Mouse (Mus musculus) natural killer cell, adult 2 months (primary cell): Measurements from ENCODE around the gene Pex5.

ENCODE experiments used
- DNase-seq, 2 experiments: peaks; one replicate each; pipeline ENCODE4 v3.0.0; 2022; ENCODE audit warnings: low spot score in 2 of 2

Gene Pex5

GRCm38 (mm10) chr6:124414927-124415325, at the start of gene Pex5:
TSS of gene Pex5 (minus strand) at chr6:124415067.
- peak; percentile 81 to 88 for DNase-seq

DNA sequence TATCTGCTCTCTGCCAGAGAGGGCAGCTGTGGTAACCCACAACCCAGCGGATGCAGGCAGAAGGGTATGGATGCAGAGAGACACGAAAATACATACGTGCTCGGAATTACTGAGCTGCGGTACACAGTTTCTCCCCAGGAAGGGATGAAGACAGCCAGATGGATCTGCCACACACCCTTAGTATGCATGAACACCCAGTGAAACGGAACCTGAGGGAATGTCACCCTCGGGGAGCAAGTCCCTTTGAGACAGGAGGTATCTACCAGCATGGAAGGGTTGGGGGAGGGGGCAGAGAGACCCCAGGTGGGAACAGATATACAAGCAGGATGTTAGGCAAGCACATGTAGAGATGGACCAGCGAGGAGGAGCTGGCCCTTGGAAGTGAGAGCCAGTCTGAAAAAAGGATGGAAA, 49.0 kb upstream of the Pex5 start:
- DNase-seq = peak in 1 of 2 experiments; percentile 18

DNA sequence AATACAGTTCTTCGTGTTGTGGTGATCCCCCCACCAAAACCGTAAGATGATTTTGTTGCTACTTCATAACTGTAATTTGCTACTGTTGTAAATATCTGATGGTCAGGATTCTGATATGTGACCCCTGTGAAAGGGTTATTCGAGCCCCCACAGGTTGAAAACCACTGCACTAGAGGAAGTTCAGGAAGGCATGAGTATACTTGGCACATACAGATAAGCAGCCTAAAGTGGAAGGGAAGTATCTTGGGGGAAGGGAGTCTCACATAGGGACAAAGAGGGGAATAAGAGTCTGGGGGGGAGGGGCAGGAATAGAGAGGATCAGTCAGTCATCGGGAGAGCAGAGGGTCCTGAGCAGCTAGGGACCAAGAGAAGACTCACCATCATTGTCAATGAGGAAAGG, 44.5 kb upstream of the Pex5 start:
- DNase-seq = no peak

DNA sequence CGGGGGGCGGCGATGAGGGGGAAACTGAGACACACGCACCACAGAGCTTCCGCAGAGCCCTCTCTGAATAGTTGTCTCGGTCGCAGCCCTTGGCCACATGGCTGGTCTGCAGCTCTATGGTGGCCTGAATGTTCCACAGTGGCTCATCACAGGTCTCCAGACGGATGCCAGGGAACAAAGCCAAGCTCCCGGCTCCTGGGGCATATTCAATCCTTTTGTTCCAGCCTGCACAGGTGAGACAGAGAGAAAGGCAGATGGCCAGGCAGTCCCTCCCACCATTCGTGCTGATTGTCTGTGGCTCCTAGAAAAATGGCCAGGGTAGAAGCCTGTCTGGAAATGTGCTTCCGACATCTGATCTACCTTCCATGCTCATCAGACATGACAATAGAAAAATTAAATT, 43.6 kb upstream of the Pex5 start:
- no peak for DNase-seq

DNA sequence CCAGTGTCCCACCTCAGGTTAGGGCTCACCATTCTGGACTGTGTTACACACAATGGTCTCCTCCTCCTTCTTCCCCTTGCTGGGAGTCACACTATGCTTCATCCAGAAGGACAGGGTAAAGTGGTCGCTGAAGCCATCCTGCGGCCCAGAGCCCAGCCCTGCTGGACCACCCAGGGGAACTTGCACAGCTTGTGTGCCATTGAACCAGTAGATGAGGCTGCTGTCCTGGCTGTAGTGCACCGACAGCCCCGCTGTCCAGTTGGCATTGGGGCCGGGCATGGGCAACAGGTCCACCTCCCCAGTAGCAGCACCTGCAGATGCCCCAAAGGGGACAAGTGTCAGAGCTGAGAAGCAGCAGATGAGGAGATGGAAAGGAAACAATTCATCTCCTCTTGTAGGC, 43.0 kb upstream of the Pex5 start:
- no peak for DNase-seq

DNA sequence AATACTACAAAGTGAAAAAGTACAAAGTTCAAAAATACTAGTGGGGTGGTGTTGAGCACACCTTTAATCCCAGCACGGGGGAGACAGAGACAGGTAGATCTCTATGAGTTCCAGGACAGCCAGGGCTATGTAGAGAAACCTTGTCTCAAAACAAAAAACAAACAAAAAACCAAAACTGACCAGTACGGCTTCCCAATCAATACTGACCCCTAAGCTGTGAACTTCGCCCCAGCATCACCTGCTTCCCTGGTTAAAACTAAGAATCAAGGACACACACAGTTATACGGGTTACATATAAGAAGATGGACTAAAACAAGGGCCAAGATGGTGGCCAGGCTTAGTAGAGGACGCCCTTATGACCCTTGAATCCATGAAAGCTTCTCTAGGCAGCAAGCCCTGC, 41.4 kb upstream of the Pex5 start:
- DNase-seq = no peak

DNA sequence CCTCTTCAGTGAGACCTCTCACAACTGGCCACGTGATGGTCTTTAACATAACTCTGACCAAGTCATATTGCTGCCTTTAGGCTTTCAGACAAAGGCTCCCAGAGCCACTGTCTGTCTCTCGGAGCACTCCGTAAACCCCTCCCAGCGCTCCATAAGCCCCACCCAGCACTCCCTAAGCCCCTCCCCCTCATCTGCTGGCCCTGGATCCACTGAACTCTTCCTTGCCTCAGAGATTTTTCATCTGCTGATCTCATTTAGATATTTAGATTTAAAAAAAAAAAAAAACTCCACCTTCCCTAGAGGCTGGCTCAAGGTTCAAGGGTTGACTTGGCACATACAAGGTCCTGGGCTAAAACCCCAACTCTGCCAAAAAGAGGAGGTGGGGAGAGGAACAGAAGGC, 38.9 kb upstream of the Pex5 start:
- no peak for DNase-seq

GRCm38 (mm10) chr6:124451995-124452394, 37.1 kb upstream of the Pex5 start:
- no peak for DNase-seq

GRCm38 (mm10) chr6:124449668-124450383, 35.0 kb upstream of the Pex5 start:
- DNase-seq = no peak

GRCm38 (mm10) chr6:124448959-124449667, 34.2 kb upstream of the Pex5 start:
- DNase-seq = no peak

GRCm38 (mm10) chr6:124448186-124448852, 33.5 kb upstream of the Pex5 start:
- DNase-seq = no peak

- no peak for DNase-seq
These were observed 32.5 kb upstream of the Pex5 start for GRCm38 (mm10) chr6:124447356-124447755.

DNA sequence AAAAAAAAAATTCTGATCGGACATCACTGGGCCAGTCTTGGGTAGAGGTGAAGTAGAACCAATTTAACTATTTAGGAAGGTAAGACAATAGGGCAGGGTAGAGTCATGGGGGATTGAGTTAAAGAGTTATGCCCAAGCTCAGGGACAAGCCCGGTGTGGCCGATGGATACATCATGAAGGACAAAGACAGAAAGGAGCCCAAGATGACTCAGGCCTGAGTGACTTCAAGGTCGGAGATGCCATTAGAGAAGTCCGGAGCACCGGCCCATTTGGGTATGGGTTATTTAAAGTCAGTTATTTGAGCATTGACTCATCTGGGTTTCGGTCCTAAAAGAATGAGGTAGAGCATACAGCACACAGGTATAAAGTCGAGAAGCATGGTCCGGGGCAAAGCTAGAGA, 31.6 kb upstream of the Pex5 start:
- DNase-seq = no peak

DNA sequence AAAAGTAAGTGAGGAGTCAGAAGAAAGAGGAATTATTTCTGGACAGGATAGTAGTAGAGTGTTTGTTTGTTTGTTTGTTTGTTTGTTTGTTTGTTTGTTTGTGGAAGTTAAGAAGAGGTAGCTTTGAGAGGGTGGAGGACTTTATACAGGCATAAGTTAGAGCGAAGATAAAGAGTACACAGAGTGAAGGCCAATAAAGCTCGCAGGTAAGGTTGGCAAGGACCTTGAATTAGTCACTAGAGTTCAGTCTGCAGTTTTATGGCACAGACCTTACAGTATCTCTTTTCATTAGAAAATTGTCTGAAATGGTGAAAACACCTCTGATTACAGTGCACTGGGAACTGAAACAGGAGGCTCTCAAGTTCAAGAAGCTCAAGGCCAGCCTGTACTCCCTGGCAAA, 31.2 kb upstream of the Pex5 start:
- no peak for DNase-seq

- no peak for DNase-seq
These were observed 28.5 kb upstream of the Pex5 start for GRCm38 (mm10) chr6:124443338-124443737.

DNA sequence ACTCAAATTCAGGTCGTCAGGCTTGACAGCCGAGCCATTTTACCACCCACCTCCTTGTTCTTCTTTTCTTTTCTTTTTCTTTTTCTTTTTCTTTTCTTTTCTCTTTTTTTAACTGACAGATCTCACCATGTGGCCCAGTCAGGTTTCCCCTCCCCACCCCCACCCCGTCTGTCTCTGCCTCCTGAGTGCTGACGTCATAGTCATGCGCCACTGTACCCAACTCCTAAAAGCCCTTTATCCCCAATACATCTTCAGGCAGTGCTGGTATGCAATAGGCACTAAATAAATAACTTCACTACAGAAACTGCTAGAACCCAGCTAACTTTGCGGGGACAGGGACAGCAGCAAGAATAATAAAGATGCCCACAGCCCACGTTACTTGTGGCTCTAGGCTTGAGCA, 21.4 kb upstream of the Pex5 start:
- DNase-seq = no peak

- no peak for DNase-seq
These were observed 20.3 kb upstream of the Pex5 start for GRCm38 (mm10) chr6:124435173-124435572.

DNA sequence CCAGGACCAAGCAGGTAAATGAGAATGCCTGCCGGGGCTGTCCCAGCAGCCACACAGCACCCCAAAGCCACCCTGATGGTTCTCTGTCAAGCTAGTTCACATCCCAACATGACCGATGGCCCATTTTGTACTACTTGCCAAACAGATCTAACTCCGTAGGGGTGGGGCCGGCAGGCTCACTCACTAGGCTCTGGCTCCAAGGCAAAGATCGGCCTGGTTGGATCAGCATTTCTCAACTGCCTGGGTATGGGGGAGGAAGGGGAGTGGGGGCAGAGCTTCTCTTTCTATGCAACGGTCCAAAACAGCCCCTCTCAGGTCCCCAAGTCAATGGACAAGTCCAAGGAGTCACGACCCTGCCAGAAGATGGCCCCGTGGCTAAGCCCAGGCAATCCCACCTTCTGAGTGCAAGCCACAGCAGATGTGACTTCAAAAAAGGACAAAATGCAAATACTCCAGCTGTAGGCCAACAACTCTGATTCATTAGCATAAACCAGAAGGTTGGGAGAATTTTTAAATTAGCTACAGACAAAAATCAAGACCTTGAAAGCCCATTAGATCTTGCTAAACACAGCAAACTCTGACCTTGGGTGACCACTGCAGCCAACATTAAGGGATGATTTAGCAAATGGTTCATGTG, 18.9 kb upstream of the Pex5 start:
- no peak for DNase-seq

DNA sequence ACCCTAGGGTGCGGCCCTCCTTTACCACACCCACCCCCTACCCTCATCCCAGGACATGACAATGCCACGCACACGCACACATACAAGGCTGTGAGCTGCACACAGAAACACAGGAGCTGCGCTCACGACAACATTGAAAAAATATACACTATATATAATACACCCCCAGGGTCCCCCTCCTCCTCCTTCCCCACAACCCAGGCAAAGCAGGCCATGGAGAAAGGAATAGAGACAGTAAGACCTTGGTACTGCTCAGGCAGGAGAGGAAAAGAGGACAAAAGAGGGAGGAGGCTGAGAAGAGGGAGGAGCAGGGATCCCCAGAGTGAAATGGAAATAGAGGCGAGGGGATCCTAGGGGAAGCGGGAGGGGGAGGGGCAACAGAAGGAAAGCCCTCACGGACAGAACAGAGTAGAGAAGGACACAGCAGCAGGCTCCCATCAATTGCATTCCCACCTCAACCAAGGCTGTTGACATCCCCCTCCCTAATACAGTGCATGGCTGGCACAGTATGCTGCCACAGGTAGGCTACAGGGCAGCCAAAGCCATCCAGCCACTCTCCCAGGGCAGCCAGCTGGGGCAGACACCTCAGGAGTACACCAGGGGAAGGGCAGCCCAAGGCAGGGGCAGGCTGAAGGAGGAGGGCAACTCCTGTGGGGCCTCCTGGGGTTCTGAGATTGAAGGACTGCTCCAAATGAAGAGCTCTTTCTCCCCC, 16.1 kb upstream of the Pex5 start:
- DNase-seq = no peak

DNA sequence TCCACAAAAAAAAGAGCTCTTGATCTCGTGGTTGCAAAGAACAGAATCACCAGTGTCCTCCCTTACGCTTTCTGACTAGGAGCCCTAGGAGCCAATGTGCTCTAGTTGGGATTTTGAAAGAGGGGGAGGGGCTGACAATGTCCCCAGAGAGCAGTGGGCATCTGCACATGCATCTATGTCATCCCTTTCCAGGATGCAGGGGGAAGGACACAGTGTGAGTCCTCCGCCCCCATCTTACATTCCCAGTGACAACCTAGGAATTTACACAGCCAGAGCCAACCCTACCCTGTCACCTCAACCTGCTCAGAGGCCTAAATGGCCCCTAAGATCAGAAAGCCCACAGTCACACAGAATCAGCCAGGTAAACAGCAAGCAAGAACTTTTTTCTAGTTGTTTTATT, 15.5 kb upstream of the Pex5 start:
- DNase-seq = no peak

DNA sequence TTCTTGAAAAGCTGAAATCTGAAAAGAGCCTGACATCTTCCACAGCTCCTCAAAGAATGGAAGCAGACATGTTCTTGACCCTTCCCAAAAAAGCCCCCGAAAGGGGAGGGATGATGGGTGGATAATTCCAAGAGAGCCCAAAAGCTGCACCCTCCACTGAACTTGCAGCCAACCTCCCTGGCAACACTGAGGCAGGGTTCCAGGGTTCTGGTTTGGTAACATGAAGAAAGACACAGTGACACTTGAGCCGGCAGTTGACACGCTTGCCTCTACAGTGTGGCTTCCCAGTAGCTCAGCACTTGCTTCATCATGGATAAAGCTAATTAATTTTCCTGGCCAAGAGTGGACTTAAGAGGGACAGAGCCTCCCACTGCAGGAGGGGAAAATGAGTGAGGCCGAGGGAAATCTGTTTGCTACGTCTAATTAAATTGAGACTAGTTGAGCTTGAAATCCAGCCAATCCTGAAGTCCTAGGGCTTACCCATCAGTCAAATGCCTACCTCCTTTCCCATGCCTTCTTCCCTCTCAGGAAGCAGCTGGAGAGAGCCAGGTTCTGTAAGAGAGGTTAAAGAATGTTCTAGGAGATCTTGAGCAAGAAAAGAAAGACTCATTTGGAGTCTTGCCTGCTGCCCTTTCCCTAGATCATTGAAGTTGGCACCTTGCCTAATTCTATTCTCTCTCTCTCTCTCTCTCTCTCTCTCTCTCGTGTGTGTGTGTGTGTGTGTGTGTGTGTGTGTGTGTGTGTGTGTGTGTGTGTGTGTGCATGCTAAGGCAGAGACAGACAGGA, 13.1 kb upstream of the Pex5 start:
- no peak for DNase-seq
